Mouse (Mus musculus): ENCODE data around the gene Pcca.

- no peak for TF ChIP-seq POLR2A (IDR thresholded peaks at IDR 0.05; ENCODE audit: insufficient read depth, low read depth, low read length)
- no peak for TF ChIP-seq CTCF (IDR thresholded peaks at IDR 0.05)
Measured at GRCm38 (mm10) chr14:122557353-122557752, 23.2 kb downstream of the Pcca start.
